Mouse (Mus musculus) lung, postnatal 4 days (tissue): ENCODE data around the gene Traf3ip1.

ENCODE experiments used
- DNase-seq, 2 experiments: peaks; one replicate each; pipeline ENCODE4 v3.0.0; 2021

Gene Traf3ip1

GRCm38 (mm10) chr1:91494457-91495140, at the start of gene Traf3ip1:
TSS of gene Traf3ip1 (plus strand) at chr1:91494647.
- DNase-seq: peak; percentile 95 to 96

GRCm38 (mm10) chr1:91444841-91445830, 49.3 kb upstream of the Traf3ip1 start:
- DNase-seq: peak in 1 of 2 experiments; percentile 12

GRCm38 (mm10) chr1:91446060-91446459, 48.4 kb upstream of the Traf3ip1 start:
- DNase-seq: peak; percentile 64 to 75

GRCm38 (mm10) chr1:91446511-91446910, 47.9 kb upstream of the Traf3ip1 start:
- no peak for DNase-seq

GRCm38 (mm10) chr1:91448688-91449087, 45.8 kb upstream of the Traf3ip1 start:
- DNase-seq: peak; percentile 64 to 79

GRCm38 (mm10) chr1:91450851-91451250, 43.6 kb upstream of the Traf3ip1 start:
- DNase-seq: peak in 1 of 2 experiments; percentile 27

- peak in 1 of 2 experiments; percentile 20 for DNase-seq
Measured at GRCm38 (mm10) chr1:91451547-91452084, 42.8 kb upstream of the Traf3ip1 start.

GRCm38 (mm10) chr1:91453932-91454331, 40.5 kb upstream of the Traf3ip1 start:
- DNase-seq: no peak

GRCm38 (mm10) chr1:91454366-91454765, 40.1 kb upstream of the Traf3ip1 start:
- DNase-seq: no peak

GRCm38 (mm10) chr1:91454927-91455326, 39.5 kb upstream of the Traf3ip1 start:
- no peak for DNase-seq

- peak; percentile 79 to 82 for DNase-seq
Measured at GRCm38 (mm10) chr1:91455661-91456161, 38.7 kb upstream of the Traf3ip1 start.

- DNase-seq: peak; percentile 87 to 88
Measured at GRCm38 (mm10) chr1:91456301-91456801, 38.1 kb upstream of the Traf3ip1 start.

- peak; percentile 44 to 67 for DNase-seq
Measured at GRCm38 (mm10) chr1:91457116-91457515, 37.3 kb upstream of the Traf3ip1 start.

- peak in 1 of 2 experiments; percentile 35 for DNase-seq
Measured at GRCm38 (mm10) chr1:91457698-91458097, 36.7 kb upstream of the Traf3ip1 start.

GRCm38 (mm10) chr1:91458223-91458861, 36.1 kb upstream of the Traf3ip1 start:
- peak; percentile 82 to 90 for DNase-seq

GRCm38 (mm10) chr1:91459059-91459809, 35.2 kb upstream of the Traf3ip1 start, which contains the start of gene Per2:
TSS of gene Per2 (minus strand) at chr1:91459324.
- peak; percentile 99 for DNase-seq

- DNase-seq: no peak
Measured at GRCm38 (mm10) chr1:91460069-91460468, 34.4 kb upstream of the Traf3ip1 start.

GRCm38 (mm10) chr1:91460564-91460963, 33.9 kb upstream of the Traf3ip1 start:
- no peak for DNase-seq

- no peak for DNase-seq
Measured at GRCm38 (mm10) chr1:91463336-91463995, 31.0 kb upstream of the Traf3ip1 start.

GRCm38 (mm10) chr1:91464436-91464835, 30.0 kb upstream of the Traf3ip1 start:
- no peak for DNase-seq

- DNase-seq: peak; percentile 33 to 71
Measured at GRCm38 (mm10) chr1:91465244-91465643, 29.2 kb upstream of the Traf3ip1 start.
